Mouse (Mus musculus) heart, postnatal 0 days (tissue): ENCODE measurements around the gene Avil.

Experiments
- CTCF ChIP-seq: IDR thresholded peaks from 2 replicates; pipeline ENCODE4 v1.5.1; 2016; ENCODE audit warnings: antibody characterized with exemption, control low read depth, low read depth
- EP300 ChIP-seq: IDR thresholded peaks from 2 replicates; pipeline ENCODE4 v1.6.1; 2016; ENCODE audit warnings: antibody characterized with exemption, low read depth

- peak; percentile 6; the same call in 1 of the 2 replicates for TF ChIP-seq CTCF
- TF ChIP-seq EP300: no peak
Observed at GRCm38 (mm10) chr10:127054646-127055045, 54.1 kb downstream of the Avil start.
